Mouse (Mus musculus) frontal cortex, adult 2 months (tissue): ENCODE measurements around the gene Tha1. TPM values are rescaled to one million over a fixed set of nuclear protein-coding genes. Genes with fewer than 3 reads are reported as not detected.

ENCODE experiments used
- DNase-seq, 2 experiments: peaks; one replicate each; pipeline ENCODE4 v3.0.0; 2022; ENCODE audit warnings: low spot score in 1 of 2; ENCODE audit errors: extremely low spot score in 1 of 2
- polyA plus RNA-seq: library from polyadenylated mRNA; depleted of rRNA; stranded (reverse); fragments of >200 nt; gene quantifications from 2 replicates; pipeline ENCODE4 v1.2.3, GENCODE M21; 2012; rRNA removed

Gene Tha1
- polyA plus RNA-seq, 1 experiment: 9.1 TPM

DNA sequence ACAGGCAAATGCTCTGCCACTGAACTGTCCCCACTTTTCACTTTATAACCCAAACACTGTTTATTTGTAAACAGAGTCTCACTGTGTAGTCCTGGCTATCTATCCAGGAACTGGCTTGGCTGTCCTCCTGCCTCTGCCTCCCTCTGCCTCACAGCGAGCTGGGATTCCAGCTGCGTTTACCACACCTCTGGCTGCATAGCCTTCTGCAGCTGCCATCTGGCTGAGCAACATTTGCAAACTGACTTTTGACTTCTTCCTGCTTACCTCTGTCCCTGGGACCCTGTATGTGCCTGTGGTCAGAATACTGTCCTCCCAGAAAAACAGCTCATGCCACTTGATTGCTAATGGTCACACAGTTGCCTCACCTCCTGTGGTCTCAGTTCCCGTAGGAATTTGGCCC, 45.9 kb downstream of the Tha1 start:
- no peak for DNase-seq

DNA sequence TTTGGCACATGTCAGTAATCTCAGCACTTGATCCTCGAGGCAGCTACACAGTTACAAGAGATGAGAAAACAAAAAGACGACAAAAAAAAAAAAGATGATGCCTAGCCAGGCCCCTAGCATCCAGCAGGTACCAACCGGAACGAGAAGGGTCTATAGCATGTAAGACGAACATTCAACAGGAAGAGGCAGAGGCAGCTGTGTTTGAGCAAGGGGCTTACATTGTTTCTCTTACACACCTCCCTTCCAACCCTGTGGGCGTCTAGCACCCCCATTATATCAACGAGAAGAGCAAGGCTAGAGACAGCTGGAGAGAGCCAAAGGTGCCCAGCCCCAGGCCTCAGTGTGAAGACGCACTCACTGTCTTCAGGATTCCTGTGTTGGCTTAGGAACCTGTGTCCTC, 46.4 kb downstream of the Tha1 start:
- no peak for DNase-seq

DNA sequence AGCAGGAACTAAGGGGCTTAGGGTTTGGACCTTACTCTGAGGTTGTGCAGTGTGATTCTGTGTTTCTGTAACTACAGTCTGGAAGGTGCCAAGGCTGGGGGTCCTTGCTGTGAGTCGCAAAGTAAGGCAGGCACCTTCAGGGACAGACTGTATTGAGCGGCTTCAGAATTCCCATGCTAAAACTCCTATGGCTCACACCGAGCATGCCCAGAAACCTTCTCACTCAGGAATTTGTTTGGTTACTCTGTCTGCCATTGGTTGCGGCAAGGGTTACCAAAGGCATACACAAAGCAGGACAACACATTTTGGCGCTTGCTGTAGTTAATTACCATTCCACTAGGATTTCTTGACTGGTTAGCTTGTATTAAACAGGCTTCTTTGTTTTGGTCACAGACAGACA, 47.1 kb downstream of the Tha1 start:
- DNase-seq: no peak

DNA sequence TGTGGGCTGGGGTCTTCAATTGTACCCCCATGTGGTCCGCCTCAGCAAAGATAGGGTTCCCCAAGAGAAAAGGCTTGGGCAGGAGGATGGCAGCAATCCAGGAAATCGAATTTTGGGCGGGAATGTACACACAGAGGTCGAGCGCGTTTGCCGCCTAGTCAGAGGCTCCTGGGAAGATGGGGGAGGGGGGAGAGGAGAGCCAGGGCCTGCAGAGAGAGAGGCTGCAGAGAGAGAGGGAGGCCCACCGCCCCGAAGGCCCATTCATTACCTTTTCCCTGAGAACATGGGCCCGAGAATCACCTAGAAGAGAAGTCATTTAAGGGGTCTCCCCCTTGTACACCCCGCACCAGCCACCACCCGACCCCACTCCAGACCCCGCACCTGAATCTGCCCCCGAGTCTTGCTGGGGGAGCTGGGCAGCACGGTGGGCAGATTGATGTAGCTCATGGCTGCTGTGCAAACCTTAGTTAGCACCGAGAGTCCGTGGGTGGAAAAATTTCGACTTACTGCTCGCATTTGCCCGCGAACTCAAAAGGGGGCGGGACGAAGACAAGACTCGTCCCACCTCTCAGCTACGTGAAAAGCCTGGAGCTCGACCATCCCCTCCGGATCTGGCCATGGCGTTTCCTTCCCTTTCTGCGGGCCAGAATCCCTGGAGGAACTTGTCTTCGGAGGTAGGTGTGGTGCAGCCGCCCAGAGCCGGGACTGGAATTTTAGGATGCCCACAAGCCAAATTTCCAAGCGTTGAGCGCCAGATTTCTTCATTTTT, 47.8 kb downstream of the Tha1 start, which contains the start of the genes Afmid and Tk1:
Gene Afmid (plus strand): TSS at position 592 of the 769 bp plus-strand sequence.
Gene Tk1 (minus strand): TSS at position 760 of the 769 bp plus-strand sequence.
- peak in 1 of 2 experiments; percentile 62 for DNase-seq

DNA sequence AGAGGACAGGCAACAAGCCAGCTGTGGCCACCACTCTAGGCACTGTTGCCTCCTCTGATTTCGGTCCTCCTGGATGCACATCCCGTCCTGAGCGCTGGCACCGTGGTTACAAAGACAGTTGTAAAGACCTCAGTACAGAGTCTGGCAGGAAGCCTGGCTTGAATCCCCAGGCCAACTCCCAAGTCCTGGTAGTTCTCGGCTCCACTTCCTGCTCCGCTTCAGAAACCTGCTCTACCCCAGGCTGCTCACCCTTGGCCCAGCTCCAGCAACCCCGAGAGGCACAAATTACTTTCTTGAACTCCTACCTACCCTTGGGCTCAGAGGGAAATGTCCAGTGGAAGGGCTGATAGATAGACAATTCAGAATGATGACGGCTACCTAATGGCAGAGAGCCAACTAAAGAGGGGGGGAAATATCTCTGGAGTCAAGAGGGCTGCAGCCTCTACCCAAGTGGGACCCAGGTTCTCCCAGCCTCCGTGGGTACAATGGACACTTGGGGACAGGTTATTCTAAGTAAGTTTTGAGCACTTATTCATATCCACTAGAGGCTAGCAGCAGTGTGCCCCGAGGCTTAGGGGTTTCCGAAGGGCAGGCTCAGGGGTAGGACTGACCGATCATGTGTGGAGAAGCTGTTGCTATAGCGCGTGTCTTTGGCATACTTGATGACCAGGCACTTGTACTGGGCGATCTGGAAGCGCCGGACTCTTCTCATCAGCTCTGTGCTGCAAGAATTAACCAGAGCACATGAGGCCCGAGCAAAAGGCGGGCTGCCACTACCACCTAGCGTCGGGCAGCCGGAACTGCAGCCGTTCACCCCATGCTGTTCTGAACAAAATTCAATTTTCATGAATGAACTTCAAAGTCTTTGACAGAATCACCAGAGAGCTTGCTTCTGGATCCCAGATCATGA, 49.0 kb downstream of the Tha1 start:
- peak in 1 of 2 experiments; percentile 88 for DNase-seq

DNA sequence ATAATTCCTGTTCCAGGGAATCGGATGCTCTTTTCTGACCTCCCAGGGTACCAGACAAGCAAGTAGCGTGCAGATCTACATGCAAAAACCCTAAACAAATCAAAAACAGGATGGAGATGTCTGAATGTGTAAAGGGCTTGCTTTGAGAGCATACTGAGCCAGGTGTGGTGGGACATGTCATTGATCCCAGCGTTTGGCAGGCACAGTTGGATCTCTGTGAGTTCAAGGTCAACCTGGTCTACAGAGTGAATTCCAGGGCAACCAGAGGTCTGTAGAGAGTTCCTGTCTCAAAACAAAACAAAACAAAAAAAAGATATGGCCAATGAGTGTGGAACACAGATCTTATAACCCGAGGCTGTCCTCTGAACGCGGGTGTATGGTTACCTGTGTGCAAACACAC, 49.9 kb downstream of the Tha1 start:
- DNase-seq: no peak

DNA sequence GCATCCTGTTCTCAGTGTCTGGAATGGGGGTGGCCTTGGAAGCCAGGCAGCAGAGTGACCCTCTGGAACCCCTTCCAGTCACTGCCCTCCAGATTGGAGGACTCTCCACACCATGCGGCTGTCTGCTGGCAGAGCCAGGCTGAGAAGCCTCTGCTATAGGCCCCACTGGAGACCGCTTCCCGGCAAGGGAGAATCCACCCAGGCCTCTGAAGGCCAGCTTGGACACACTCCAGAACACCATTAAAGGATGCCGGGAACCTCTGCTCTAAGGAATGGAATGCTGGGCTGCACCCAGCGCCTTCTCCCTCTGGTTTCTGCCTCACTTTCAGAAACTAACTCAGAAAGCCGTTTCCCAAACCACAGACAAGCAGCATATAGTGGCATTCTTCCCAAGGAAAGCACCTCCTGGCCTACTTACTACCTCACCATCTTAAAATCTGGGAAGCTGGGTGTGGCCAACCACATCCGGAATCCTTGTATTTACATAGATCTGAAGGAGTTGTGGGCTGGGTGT, 50.5 kb downstream of the Tha1 start:
- DNase-seq: no peak

DNA sequence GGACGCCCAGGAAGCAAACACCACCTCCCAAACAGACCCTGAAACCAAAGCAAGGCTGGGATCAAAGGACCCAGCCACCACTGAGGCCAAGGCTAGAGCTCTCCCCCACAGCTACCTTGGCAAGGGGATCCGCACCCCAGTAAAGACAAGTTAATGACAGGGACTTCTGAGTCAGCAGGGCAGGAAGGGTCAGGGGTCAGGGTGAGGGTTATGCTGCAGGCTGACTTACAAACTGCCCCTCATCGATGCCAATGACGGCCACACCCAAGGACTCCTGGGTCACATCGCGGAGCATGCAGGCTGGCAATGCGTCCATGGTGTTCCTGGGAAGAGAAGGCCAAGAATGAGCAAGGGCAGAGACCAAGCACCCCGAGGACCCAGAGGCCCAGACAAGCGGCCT, 51.4 kb downstream of the Tha1 start:
- no peak for DNase-seq

DNA sequence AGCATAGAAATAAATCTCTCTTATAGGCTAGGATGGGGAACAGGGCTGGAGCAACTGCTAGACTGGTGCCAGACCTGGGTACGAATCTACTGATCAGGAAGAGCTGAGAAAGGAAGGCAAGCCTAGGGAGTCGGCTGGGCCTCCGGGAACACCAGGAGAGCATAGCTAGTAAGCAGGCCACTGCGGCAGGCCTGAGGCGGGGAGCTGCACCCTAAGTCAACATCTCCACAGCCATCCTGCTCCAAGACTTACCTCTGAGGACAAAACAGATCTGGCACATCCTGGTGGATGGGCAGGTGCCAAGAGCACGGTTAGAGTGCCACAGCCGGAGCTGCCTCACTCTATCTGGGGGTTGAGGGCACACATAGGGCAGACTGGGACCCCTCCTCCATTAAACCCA, 53.1 kb downstream of the Tha1 start:
- no peak for DNase-seq

DNA sequence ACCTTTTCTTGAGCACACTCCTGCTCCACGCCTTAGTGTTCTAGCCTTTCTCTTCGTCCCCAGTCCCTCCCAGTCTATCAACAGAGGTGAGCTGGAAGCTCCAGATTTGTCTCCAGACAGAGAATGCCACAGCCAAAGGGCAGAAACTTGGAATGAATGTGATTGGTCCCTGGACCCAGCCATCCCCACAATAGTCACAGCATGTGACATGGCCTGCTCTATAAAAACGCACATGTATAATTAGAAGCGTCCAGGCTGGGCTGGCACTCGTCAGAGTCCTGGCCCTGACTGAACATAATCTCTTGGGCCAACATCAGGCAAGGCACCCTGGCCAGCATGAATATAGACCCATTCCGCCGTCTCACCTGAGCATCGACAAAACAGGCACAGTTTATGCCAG, 54.2 kb downstream of the Tha1 start:
- DNase-seq: no peak

Other genes starting within 250 kb of the Tha1 start
- gene Tnrc6c, start 219.2 kb downstream of the Tha1 start, polyA plus RNA-seq: 44.4 and 56.5 TPM in 2 replicates
- 0.42 and 0.50 TPM in 2 replicates for gene Tmc8, start 91.4 kb downstream of the Tha1 start, polyA plus RNA-seq
- gene Tmc6, start 91.3 kb downstream of the Tha1 start, polyA plus RNA-seq: 7.1 and 7.2 TPM in 2 replicates
- 0.23 and 0.32 TPM in 2 replicates for gene 6030468B19Rik, start 75.8 kb downstream of the Tha1 start, polyA plus RNA-seq
- 0.61 and 1.3 TPM in 2 replicates for gene Gm20708, start 63.8 kb downstream of the Tha1 start, polyA plus RNA-seq
- 11.0 and 11.9 TPM in 2 replicates for gene Syngr2, start 63.8 kb downstream of the Tha1 start, polyA plus RNA-seq
- gene Afmid, start 47.6 kb downstream of the Tha1 start, polyA plus RNA-seq: 4.1 and 4.3 TPM in 2 replicates
- gene Tk1, start 47.4 kb downstream of the Tha1 start, polyA plus RNA-seq: 1.5 and 1.6 TPM in 2 replicates
- 2.8 and 3.4 TPM in 2 replicates for gene Birc5, start 24.2 kb downstream of the Tha1 start, polyA plus RNA-seq
- not detected in 2 replicates for gene Tmem235, start 12.7 kb downstream of the Tha1 start, polyA plus RNA-seq
- 4.5 and 5.8 TPM in 2 replicates for gene Socs3, start 96.6 kb upstream of the Tha1 start, polyA plus RNA-seq
- 69.6 and 74.3 TPM in 2 replicates for gene Pgs1, start 112.8 kb upstream of the Tha1 start, polyA plus RNA-seq